ENCODE assay signal across 20 mouse cellular contexts in the genomic region with DNA sequence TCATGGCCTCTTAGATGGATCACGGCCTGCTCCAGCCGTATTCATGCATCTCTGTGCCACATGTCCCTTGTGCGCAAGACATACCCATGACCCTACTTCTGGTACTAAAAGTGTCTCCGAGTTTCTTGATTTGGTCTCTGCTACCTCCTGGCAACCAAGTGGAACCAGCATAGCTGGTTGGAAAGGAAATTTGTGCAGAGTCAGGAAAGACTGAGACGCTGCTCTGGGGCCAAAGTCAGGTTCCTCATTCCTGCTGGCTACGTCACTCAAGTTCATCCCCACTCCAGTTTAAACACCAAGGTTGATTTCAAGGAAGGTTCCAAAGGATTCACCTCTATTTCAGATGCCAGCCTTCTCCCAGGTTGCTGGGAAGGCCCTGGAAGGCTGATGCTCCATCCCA. TPM values are rescaled to one million over a fixed set of nuclear protein-coding genes. Genes with fewer than 3 reads are reported as not detected.
DNase-seq lines count a peak whose midpoint lies in the region; ATAC-seq and TF ChIP-seq lines count a peak whose summit lies in the region.
"Had no signal": no experiment of that assay in that cellular context is flagged by ENCODE, and none has a peak within 500 bp of the region (broad histone marks: within the 10 kb centered on the region; RNA-seq: fewer than 3 reads in every experiment).

No protein-coding gene starts in this region.

- no peak for ATAC-seq in heart, embryonic 11.5 days (replicated peaks; ENCODE audit: insufficient number of reproducible peaks, low FRiP score, low TSS enrichment)
- peak; percentile 61 for ATAC-seq in granulocyte monocyte progenitor cell, adult 5-6 weeks (replicated peaks; ENCODE audit: poor library complexity, severe bottlenecking)
- no peak for ATAC-seq in midbrain, embryonic 14.5 days (ENCODE audit: low FRiP score, low TSS enrichment)
- ATAC-seq: intestine, embryonic 15.5 days had no signal

- H3K4me1 ChIP-seq in heart, embryonic 11.5 days (ENCODE audit: control insufficient read depth, insufficient read depth, low read length): peaks cover 74% of the 10 kb centered on the region
- H3K4me1 ChIP-seq in kidney, adult 2 months (ENCODE audit: control insufficient read depth, insufficient read depth, low read length): no peaks in the 10 kb centered on the region
- 0 out of 2 replicates have a peak, but pooled peaks cover 7% of the 10 kb centered on the region for H3K4me1 ChIP-seq in midbrain, embryonic 14.5 days (ENCODE audit: control insufficient read depth, insufficient read depth, low read length)

- peak overlapping the region; percentile 90 for H3K27ac ChIP-seq in heart, embryonic 11.5 days (ENCODE audit: low read depth, low read length)
- H3K27ac ChIP-seq in kidney, adult 2 months (ENCODE audit: insufficient read depth, low read depth, low read length): 0 out of 2 replicates have a peak overlapping the region, but pooled peaks have one; percentile 10
- no peak overlapping the region for H3K27ac ChIP-seq in midbrain, embryonic 14.5 days (replicated peaks; ENCODE audit: low read depth, low read length)
- H3K27ac ChIP-seq: forebrain, embryonic 12.5 days; hindbrain, embryonic 15.5 days; intestine, embryonic 15.5 days; limb, embryonic 15.5 days; midbrain, embryonic 12.5 days; neural tube, embryonic 12.5 days had no signal

- TF ChIP-seq CTCF in kidney, adult 2 months (conservative IDR thresholded peaks at IDR 0.05; ENCODE audit: insufficient read depth, insufficient read length, low read depth, low read length): no peak

- no peak for DNase-seq in heart, postnatal 4 days
- no peak for DNase-seq in kidney, adult 2 months
- no peak for DNase-seq in kidney, postnatal 4 days
- peak; percentile 27 for DNase-seq in brain, adult 2 months (ENCODE audit: low read depth, low spot score)
- no peak for DNase-seq in midbrain, embryonic 14.5 days
- DNase-seq: adrenal gland, postnatal 36 days; cerebellum, adult 8-10 months; layer of hippocampus, postnatal 36 days; lung, embryonic 14.5 days; lung, postnatal 4 days; right cerebral cortex, postnatal 4 days; thymus, postnatal 36 days had no signal

- H3K4me2 ChIP-seq in heart, embryonic 11.5 days: peak overlapping the region; percentile 40
- no peak overlapping the region for H3K4me2 ChIP-seq in midbrain, embryonic 14.5 days (ENCODE audit: low read length)
- H3K4me2 ChIP-seq: forebrain, embryonic 12.5 days; hindbrain, embryonic 15.5 days; intestine, embryonic 15.5 days; limb, embryonic 15.5 days; lung, embryonic 14.5 days; midbrain, embryonic 12.5 days; neural tube, embryonic 12.5 days had no signal

- no peak overlapping the region for H3K4me3 ChIP-seq in heart, embryonic 11.5 days (ENCODE audit: low read depth, low read length)
- H3K4me3 ChIP-seq in kidney, adult 2 months (ENCODE audit: insufficient read depth, low read depth, low read length): no peak overlapping the region
- no peak overlapping the region for H3K4me3 ChIP-seq in midbrain, embryonic 14.5 days (replicated peaks; ENCODE audit: low read depth, low read length)
- H3K4me3 ChIP-seq: forebrain, embryonic 12.5 days; hindbrain, embryonic 15.5 days; intestine, embryonic 15.5 days; limb, embryonic 15.5 days; midbrain, embryonic 12.5 days; neural tube, embryonic 12.5 days had no signal

- no peaks in the 10 kb centered on the region for H3K9me3 ChIP-seq in heart, embryonic 11.5 days (replicated peaks; ENCODE audit: control insufficient read depth, low read length)
- no peaks in the 10 kb centered on the region for H3K9me3 ChIP-seq in midbrain, embryonic 14.5 days (ENCODE audit: control insufficient read depth, low read length)
- H3K9me3 ChIP-seq: forebrain, embryonic 12.5 days; hindbrain, embryonic 15.5 days; intestine, embryonic 15.5 days; limb, embryonic 15.5 days; midbrain, embryonic 12.5 days; neural tube, embryonic 12.5 days had no signal

- 86% methylated on average over 6 of the region's 6 CpGs for WGBS in heart, embryonic 11.5 days (ENCODE audit: insufficient replicate concordance)
- WGBS in kidney, adult 2 months: 75% methylated on average over 6 of the region's 6 CpGs
- WGBS in midbrain, embryonic 14.5 days: 94% methylated on average over 6 of the region's 6 CpGs

- no peaks in the 10 kb centered on the region for H3K27me3 ChIP-seq in heart, embryonic 11.5 days (ENCODE audit: control insufficient read depth, insufficient read depth, low read length)
- no peaks in the 10 kb centered on the region for H3K27me3 ChIP-seq in kidney, adult 2 months (replicated peaks; ENCODE audit: control insufficient read depth, insufficient read depth, low read length)
- no peaks in the 10 kb centered on the region for H3K27me3 ChIP-seq in midbrain, embryonic 14.5 days (ENCODE audit: control insufficient read depth, insufficient read depth, low read length)
- H3K27me3 ChIP-seq: forebrain, embryonic 12.5 days; hindbrain, embryonic 15.5 days; intestine, embryonic 15.5 days; limb, embryonic 15.5 days; neural tube, embryonic 12.5 days had no signal

- TF ChIP-seq POLR2A in kidney, adult 2 months (IDR thresholded peaks at IDR 0.05; ENCODE audit: low read depth, low read length): no peak

- peaks cover 8% of the 10 kb centered on the region; the same call in 1 of the 2 replicates for H3K36me3 ChIP-seq in heart, embryonic 11.5 days (ENCODE audit: control insufficient read depth, insufficient read depth, low read length)
- no peaks in the 10 kb centered on the region for H3K36me3 ChIP-seq in kidney, adult 2 months (ENCODE audit: control insufficient read depth, insufficient read depth, low read length)
- no peaks in the 10 kb centered on the region for H3K36me3 ChIP-seq in midbrain, embryonic 14.5 days (ENCODE audit: control insufficient read depth, insufficient read depth, low read length)
- H3K36me3 ChIP-seq: forebrain, embryonic 12.5 days; hindbrain, embryonic 15.5 days; intestine, embryonic 15.5 days; midbrain, embryonic 12.5 days; neural tube, embryonic 12.5 days had no signal

- H3K9ac ChIP-seq in heart, embryonic 11.5 days (ENCODE audit: low read depth, low read length): peak overlapping the region; percentile 23; the same call in 1 of the 2 replicates
- H3K9ac ChIP-seq in midbrain, embryonic 14.5 days (replicated peaks; ENCODE audit: low read length): no peak overlapping the region
- H3K9ac ChIP-seq: forebrain, embryonic 12.5 days; hindbrain, embryonic 15.5 days; intestine, embryonic 15.5 days; limb, embryonic 15.5 days; lung, embryonic 14.5 days; midbrain, embryonic 12.5 days; neural tube, embryonic 12.5 days had no signal

RNA-seq across cellular contexts. Expression of gene Mpzl1, which starts 32.6 kb away (rescaled TPM):
- polyA plus RNA-seq in heart, embryonic 11.5 days (2014; fragmentation: Nextera tagmentation; extraction: Ambion mirVana): 129 and 143 TPM in 2 replicates
- 10 to 100 TPM; 65.0 to 65.2 TPM for total RNA-seq in heart, postnatal 4 days (2021)
- polyA plus RNA-seq in kidney, adult 2 months (2012; rRNA removed): 38.6 and 42.0 TPM in 2 replicates
- 0.98 and 20.5 TPM in 2 replicates for total RNA-seq in granulocyte monocyte progenitor cell, adult 5-6 weeks (2014; fragmentation: Nextera tagmentation)
- 0.41 and 0.73 TPM in 2 replicates for total RNA-seq in granulocyte monocyte progenitor cell, adult 5-6 weeks (2017)
- polyA plus RNA-seq in midbrain, embryonic 14.5 days (2014; fragmentation: Nextera tagmentation; extraction: Ambion mirVana): 138 and 159 TPM in 2 replicates

RNA-seq across cellular contexts. Expression of gene Rcsd1, which starts 42.6 kb away (rescaled TPM):
- 85.4 and 91.8 TPM in 2 replicates for polyA plus RNA-seq in heart, embryonic 11.5 days (2014; fragmentation: Nextera tagmentation; extraction: Ambion mirVana)
- total RNA-seq in heart, postnatal 4 days (2021): 100 to 1,000 TPM; 107 to 115 TPM
- 11.7 and 15.6 TPM in 2 replicates for polyA plus RNA-seq in kidney, adult 2 months (2012; rRNA removed)
- 68.0 and 79.0 TPM in 2 replicates for total RNA-seq in granulocyte monocyte progenitor cell, adult 5-6 weeks (2014; fragmentation: Nextera tagmentation)
- 99.9 and 116 TPM in 2 replicates for total RNA-seq in granulocyte monocyte progenitor cell, adult 5-6 weeks (2017)
- 2.5 and 4.7 TPM in 2 replicates for polyA plus RNA-seq in midbrain, embryonic 14.5 days (2014; fragmentation: Nextera tagmentation; extraction: Ambion mirVana)
